Mouse (Mus musculus) c-Kit-positive CD71-positive TER-119-negative erythroid progenitor cells, embryonic 14.5 days (primary cell): ENCODE data around the gene Pdcd10.

Source experiments
- DNase-seq: peaks from one replicate; pipeline ENCODE4 v3.0.0-alpha.2; 2013; ENCODE audit warnings: low read depth

The Pdcd10 gene

GRCm38 (mm10) chr3:75468154-75468553 lies 88.5 kb downstream of the Pdcd10 start:
- DNase-seq = no peak
